Mouse (Mus musculus): Measurements from ENCODE around the gene Arid1b.

Arid1b gene

GRCm38 (mm10) chr17:4993840-4994503 lies at the start of gene Arid1b:
Gene Arid1b (plus strand): TSS chr17:4994332.
- peak; percentile 79 to 86 for DNase-seq

- DNase-seq, result no peak
Measured at GRCm38 (mm10) chr17:4945311-4945751, 48.8 kb upstream of the Arid1b start.

GRCm38 (mm10) chr17:4945871-4946331 lies 48.2 kb upstream of the Arid1b start:
- DNase-seq, result peak; percentile 24 to 42

- DNase-seq, result no peak
Measured at GRCm38 (mm10) chr17:4946421-4946974, 47.6 kb upstream of the Arid1b start.

- no peak for DNase-seq
Measured at GRCm38 (mm10) chr17:4947013-4947412, 47.1 kb upstream of the Arid1b start.

- no peak for DNase-seq
Measured at GRCm38 (mm10) chr17:4947439-4947838, 46.7 kb upstream of the Arid1b start.

GRCm38 (mm10) chr17:4948501-4948900 lies 45.6 kb upstream of the Arid1b start:
- no peak for DNase-seq

- DNase-seq, result no peak
Measured at GRCm38 (mm10) chr17:4954431-4954830, 39.7 kb upstream of the Arid1b start.

- no peak for DNase-seq
Measured at GRCm38 (mm10) chr17:4964192-4964877, 29.8 kb upstream of the Arid1b start.

- no peak for DNase-seq
Measured at GRCm38 (mm10) chr17:4967201-4967600, 26.9 kb upstream of the Arid1b start.

- DNase-seq, result no peak
Measured at GRCm38 (mm10) chr17:4968035-4968434, 26.1 kb upstream of the Arid1b start.

GRCm38 (mm10) chr17:4968878-4969277 lies 25.3 kb upstream of the Arid1b start:
- no peak for DNase-seq

GRCm38 (mm10) chr17:4972261-4972660 lies 21.9 kb upstream of the Arid1b start:
- no peak for DNase-seq

GRCm38 (mm10) chr17:4974736-4975135 lies 19.4 kb upstream of the Arid1b start:
- no peak for DNase-seq

- peak in 1 of 2 experiments; percentile 16 for DNase-seq
Measured at GRCm38 (mm10) chr17:4980151-4980550, 14.0 kb upstream of the Arid1b start.

- DNase-seq, result no peak
Measured at GRCm38 (mm10) chr17:4982819-4983218, 11.3 kb upstream of the Arid1b start.

- DNase-seq, result no peak
Measured at GRCm38 (mm10) chr17:4984691-4985090, 9.4 kb upstream of the Arid1b start.

GRCm38 (mm10) chr17:4990911-4991560 lies 3.1 kb upstream of the Arid1b start:
- DNase-seq, result no peak

- DNase-seq, result no peak
Measured at GRCm38 (mm10) chr17:4991600-4991999, 2.5 kb upstream of the Arid1b start.

GRCm38 (mm10) chr17:4993497-4993839 lies 664 bp upstream of the Arid1b start:
- DNase-seq, result no peak

GRCm38 (mm10) chr17:4994504-4994812 lies 326 bp downstream of the Arid1b start:
- no peak for DNase-seq

GRCm38 (mm10) chr17:4994813-4995560 lies 855 bp downstream of the Arid1b start:
- peak; percentile 77 to 78 for DNase-seq

- DNase-seq, result peak; percentile 77 to 85
Measured at GRCm38 (mm10) chr17:4995561-4996051, 1.5 kb downstream of the Arid1b start.

All from thymus, postnatal 36 days (tissue).